Mouse (Mus musculus): ENCODE results near the gene Dmp1.
A peak's percentile ranks its signal among the peaks of the same experiment; 100 is the strongest.

Dmp1 gene

GRCm38 (mm10) chr5:104202351-104202750, at the start of gene Dmp1:
TSS of gene Dmp1 (plus strand) at chr5:104202613.
- no peak for DNase-seq (ENCODE audit: low read depth, low spot score)

GRCm38 (mm10) chr5:104157701-104158100, 44.7 kb upstream of the Dmp1 start:
- DNase-seq (ENCODE audit: low read depth, low spot score) = no peak

GRCm38 (mm10) chr5:104158332-104159052, 43.9 kb upstream of the Dmp1 start:
- peak; percentile 54 for DNase-seq (ENCODE audit: low read depth, low spot score)

GRCm38 (mm10) chr5:104160581-104160980, 41.8 kb upstream of the Dmp1 start:
- DNase-seq (ENCODE audit: low read depth, low spot score) = no peak

GRCm38 (mm10) chr5:104161390-104161789, 41.0 kb upstream of the Dmp1 start:
- no peak for DNase-seq (ENCODE audit: low read depth, low spot score)

- no peak for DNase-seq (ENCODE audit: low read depth, low spot score)
Measured at GRCm38 (mm10) chr5:104163536-104163935, 38.9 kb upstream of the Dmp1 start.

- no peak for DNase-seq (ENCODE audit: low read depth, low spot score)
Measured at GRCm38 (mm10) chr5:104170412-104170811, 32.0 kb upstream of the Dmp1 start, which contains the start of gene Dspp. TSS of gene Dspp (plus strand) at chr5:104170712.

GRCm38 (mm10) chr5:104173094-104173493, 29.3 kb upstream of the Dmp1 start:
- peak; percentile 72 for DNase-seq (ENCODE audit: low read depth, low spot score)

- peak; percentile 29 for DNase-seq (ENCODE audit: low read depth, low spot score)
Measured at GRCm38 (mm10) chr5:104183743-104184142, 18.7 kb upstream of the Dmp1 start.

GRCm38 (mm10) chr5:104187281-104187680, 15.1 kb upstream of the Dmp1 start:
- peak; percentile 5 for DNase-seq (ENCODE audit: low read depth, low spot score)

- DNase-seq (ENCODE audit: low read depth, low spot score) = peak; percentile 61
Measured at GRCm38 (mm10) chr5:104195086-104195485, 7.3 kb upstream of the Dmp1 start.

- peak; percentile 33 for DNase-seq (ENCODE audit: low read depth, low spot score)
Measured at GRCm38 (mm10) chr5:104201153-104201950, 1.1 kb upstream of the Dmp1 start.

- no peak for DNase-seq (ENCODE audit: low read depth, low spot score)
Measured at GRCm38 (mm10) chr5:104212531-104212930, 10.1 kb downstream of the Dmp1 start.

- DNase-seq (ENCODE audit: low read depth, low spot score) = peak; percentile 61
Measured at GRCm38 (mm10) chr5:104218926-104219325, 16.5 kb downstream of the Dmp1 start.

- no peak for DNase-seq (ENCODE audit: low read depth, low spot score)
Measured at GRCm38 (mm10) chr5:104224299-104224698, 21.9 kb downstream of the Dmp1 start.

- DNase-seq (ENCODE audit: low read depth, low spot score) = no peak
Measured at GRCm38 (mm10) chr5:104224750-104225149, 22.3 kb downstream of the Dmp1 start.

GRCm38 (mm10) chr5:104228497-104228896, 26.1 kb downstream of the Dmp1 start:
- DNase-seq (ENCODE audit: low read depth, low spot score) = no peak

GRCm38 (mm10) chr5:104236741-104237140, 34.3 kb downstream of the Dmp1 start:
- no peak for DNase-seq (ENCODE audit: low read depth, low spot score)

- peak; percentile 14 for DNase-seq (ENCODE audit: low read depth, low spot score)
Measured at GRCm38 (mm10) chr5:104239674-104240378, 37.4 kb downstream of the Dmp1 start.

- no peak for DNase-seq (ENCODE audit: low read depth, low spot score)
Measured at GRCm38 (mm10) chr5:104244261-104244660, 41.8 kb downstream of the Dmp1 start.

- no peak for DNase-seq (ENCODE audit: low read depth, low spot score)
Measured at GRCm38 (mm10) chr5:104251811-104252210, 49.4 kb downstream of the Dmp1 start.

- no peak for DNase-seq (ENCODE audit: low read depth, low spot score)
Measured at GRCm38 (mm10) chr5:104256585-104256984, 54.2 kb downstream of the Dmp1 start.
